Mouse (Mus musculus): Measurements from ENCODE around the gene Lama2. TPM values are rescaled to one million over a fixed set of nuclear protein-coding genes. Genes with fewer than 3 reads are reported as not detected.
"Not testable (repeated sequence)": the region's sequence is repeated elsewhere in the genome, so short reads cannot be mapped to it uniquely, and the experiment has no call there.

Lama2 gene
- polyA plus RNA-seq, 1 experiment: 7.2 TPM

GRCm38 (mm10) chr10:26973575-26973974, 646.0 kb downstream of the Lama2 start:
- TF ChIP-seq POLR2A (IDR thresholded peaks at IDR 0.05; ENCODE audit: borderline replicate concordance, extremely low read depth, insufficient read depth, insufficient read length, poor library complexity, severe bottlenecking) (no peak), CTCF (IDR thresholded peaks at IDR 0.05; ENCODE audit: borderline replicate concordance, extremely low read depth, insufficient read depth, insufficient read length) (no peak)
- no peak for DNase-seq (ENCODE audit: low read depth)

- TF ChIP-seq POLR2A (IDR thresholded peaks at IDR 0.05; ENCODE audit: borderline replicate concordance, extremely low read depth, insufficient read depth, insufficient read length, poor library complexity, severe bottlenecking): no peak
- DNase-seq (ENCODE audit: low read depth): no peak
Measured at GRCm38 (mm10) chr10:26958513-26958912, 661.0 kb downstream of the Lama2 start.

GRCm38 (mm10) chr10:26950448-26950847, 669.1 kb downstream of the Lama2 start:
- DNase-seq (ENCODE audit: low read depth): peak; percentile 7
- TF ChIP-seq POLR2A (IDR thresholded peaks at IDR 0.05; ENCODE audit: borderline replicate concordance, extremely low read depth, insufficient read depth, insufficient read length, poor library complexity, severe bottlenecking) (no peak), CTCF (IDR thresholded peaks at IDR 0.05; ENCODE audit: borderline replicate concordance, extremely low read depth, insufficient read depth, insufficient read length) (no peak)

GRCm38 (mm10) chr10:26949667-26950066, 669.9 kb downstream of the Lama2 start:
- DNase-seq (ENCODE audit: low read depth): no peak
- TF ChIP-seq POLR2A (IDR thresholded peaks at IDR 0.05; ENCODE audit: borderline replicate concordance, extremely low read depth, insufficient read depth, insufficient read length, poor library complexity, severe bottlenecking) (no peak), CTCF (IDR thresholded peaks at IDR 0.05; ENCODE audit: borderline replicate concordance, extremely low read depth, insufficient read depth, insufficient read length) (no peak)

- no peak for DNase-seq (ENCODE audit: low read depth)
- no peak for TF ChIP-seq CTCF (IDR thresholded peaks at IDR 0.05; ENCODE audit: borderline replicate concordance, extremely low read depth, insufficient read depth, insufficient read length)
- TF ChIP-seq POLR2A (IDR thresholded peaks at IDR 0.05; ENCODE audit: borderline replicate concordance, extremely low read depth, insufficient read depth, insufficient read length, poor library complexity, severe bottlenecking): no peak
Measured at GRCm38 (mm10) chr10:26948331-26948730, 671.2 kb downstream of the Lama2 start.

- no peak for TF ChIP-seq CTCF (IDR thresholded peaks at IDR 0.05; ENCODE audit: borderline replicate concordance, extremely low read depth, insufficient read depth, insufficient read length)
- no peak for TF ChIP-seq POLR2A (IDR thresholded peaks at IDR 0.05; ENCODE audit: borderline replicate concordance, extremely low read depth, insufficient read depth, insufficient read length, poor library complexity, severe bottlenecking)
- DNase-seq (ENCODE audit: low read depth): no peak
Measured at GRCm38 (mm10) chr10:26939549-26939948, 680.0 kb downstream of the Lama2 start.

- not testable (repeated sequence) for DNase-seq (ENCODE audit: low read depth)
Measured at GRCm38 (mm10) chr10:26938464-26938863, 681.1 kb downstream of the Lama2 start.

- DNase-seq (ENCODE audit: low read depth): not testable (repeated sequence)
Measured at GRCm38 (mm10) chr10:26936056-26936455, 683.5 kb downstream of the Lama2 start.

Measured in brain, embryonic 14.5 days (tissue).